Mouse (Mus musculus): ENCODE results near the gene Add3.

The Add3 gene

DNA sequence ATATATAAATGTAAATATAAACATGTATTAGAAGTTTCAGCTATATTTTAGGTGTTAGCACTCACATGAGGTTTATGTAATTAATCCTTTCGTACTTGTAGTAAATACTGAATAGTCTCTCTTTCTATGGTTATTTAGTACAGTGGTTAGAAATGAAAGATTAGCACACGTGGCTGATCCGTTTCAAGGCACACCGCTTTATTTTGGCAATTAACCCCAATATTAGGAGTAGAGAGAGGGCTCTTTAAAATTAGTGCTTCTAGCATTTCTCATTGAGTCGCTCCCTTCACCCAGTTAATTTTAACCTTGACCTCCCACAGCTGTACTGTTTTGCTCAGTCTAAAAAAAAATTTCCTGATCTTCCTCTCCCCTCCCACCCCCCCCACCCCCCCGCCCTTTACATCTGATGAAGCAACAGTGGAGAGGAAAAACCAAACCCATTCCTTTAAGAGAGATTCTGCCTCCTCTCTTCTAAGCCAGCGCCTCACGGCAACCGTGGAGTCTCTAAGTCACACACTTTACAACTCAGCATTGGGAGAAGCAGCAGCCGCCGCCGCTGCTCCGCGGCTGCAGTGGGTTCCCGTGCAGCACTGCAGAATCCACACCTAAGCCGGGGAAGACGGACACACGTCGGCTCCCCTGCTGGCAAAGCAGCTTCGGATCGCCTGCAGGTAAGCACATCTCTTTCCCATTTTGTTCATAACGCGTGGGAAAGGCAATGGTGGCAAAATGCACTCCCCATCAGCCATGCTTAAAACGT is at the start of gene Add3:
Add3 (plus strand) TSS at position 400 of the 760 bp plus-strand sequence.
- no peak for DNase-seq (ENCODE audit: low read depth, low spot score)

DNA sequence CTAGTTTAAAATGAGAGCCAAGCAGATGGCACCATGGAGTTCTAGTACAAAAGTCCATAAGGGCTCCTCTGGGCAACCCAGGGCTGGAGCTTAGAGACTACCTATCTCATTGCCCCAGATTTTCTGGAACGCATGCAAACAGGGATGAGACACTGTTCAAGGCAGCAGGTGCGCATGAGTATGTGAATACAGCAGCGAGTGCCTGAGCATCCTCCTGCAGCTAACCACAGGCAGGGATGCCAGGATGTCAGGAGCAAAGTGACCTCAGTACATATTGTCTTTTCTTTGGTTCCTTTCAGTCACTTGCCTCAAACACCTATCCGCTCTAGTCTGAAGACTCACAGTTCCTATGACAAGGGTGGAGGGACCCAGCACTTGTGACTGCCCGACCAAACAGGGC is 49.6 kb upstream of the Add3 start:
- DNase-seq (ENCODE audit: low read depth, low spot score) = no peak

DNA sequence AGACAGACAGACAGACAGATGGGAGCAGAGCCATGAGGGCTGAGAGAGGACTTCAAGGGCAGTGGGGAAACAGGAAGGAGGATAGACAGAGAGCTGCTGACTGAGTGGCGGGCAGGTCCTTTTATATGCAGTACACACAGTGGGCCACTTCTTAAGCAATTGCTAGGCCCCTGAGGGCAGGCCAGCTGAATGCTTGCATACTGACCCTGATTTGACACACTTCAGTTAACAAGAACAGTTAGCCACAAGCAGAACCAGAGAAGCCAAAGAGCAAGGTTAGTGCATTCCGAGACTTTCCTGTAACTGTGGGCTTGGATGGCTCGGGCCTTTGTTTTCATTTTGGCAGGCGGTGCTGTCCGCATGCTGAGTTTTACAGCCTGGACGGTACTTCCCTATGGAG is 48.0 kb upstream of the Add3 start:
- DNase-seq (ENCODE audit: low read depth, low spot score) = no peak

DNA sequence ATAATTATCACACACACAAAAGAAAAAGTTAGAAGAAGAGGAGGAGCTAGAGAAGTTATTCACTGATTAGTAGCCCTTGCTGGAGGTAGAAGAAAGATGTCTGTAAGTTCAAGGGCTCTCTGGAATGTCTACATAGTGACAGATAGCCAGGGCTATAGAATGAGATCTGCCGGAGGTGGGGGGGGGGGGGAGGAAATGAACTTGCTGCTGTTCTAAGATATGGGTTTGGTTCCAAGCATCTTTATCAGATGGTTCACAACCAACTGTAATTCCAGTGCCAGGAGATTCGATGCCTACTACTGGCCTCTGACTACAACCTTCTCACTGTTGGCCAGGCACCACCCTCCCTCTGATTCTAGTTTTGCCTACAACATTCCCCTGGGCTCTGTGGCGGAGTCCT is 46.9 kb upstream of the Add3 start:
- no peak for DNase-seq (ENCODE audit: low read depth, low spot score)

DNA sequence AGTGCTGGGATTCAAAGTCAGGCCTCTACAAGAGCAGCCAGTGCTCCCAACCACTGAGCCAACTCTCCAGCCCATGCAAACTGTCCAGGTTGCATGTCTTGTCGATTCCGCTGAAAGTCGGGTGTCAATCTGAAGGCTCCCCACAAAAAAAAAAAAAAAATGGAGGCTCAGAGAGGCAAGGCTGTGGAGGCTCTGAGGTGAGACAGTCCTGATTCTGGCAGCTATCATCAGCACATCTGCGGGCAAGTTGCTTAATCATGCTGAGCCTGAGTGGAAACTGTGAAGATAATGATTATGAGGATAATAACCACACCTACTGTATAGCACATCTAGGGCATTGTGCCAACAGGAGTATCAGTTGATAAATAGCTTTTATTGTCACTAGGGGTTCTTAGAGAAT is 45.6 kb upstream of the Add3 start:
- no peak for DNase-seq (ENCODE audit: low read depth, low spot score)

DNA sequence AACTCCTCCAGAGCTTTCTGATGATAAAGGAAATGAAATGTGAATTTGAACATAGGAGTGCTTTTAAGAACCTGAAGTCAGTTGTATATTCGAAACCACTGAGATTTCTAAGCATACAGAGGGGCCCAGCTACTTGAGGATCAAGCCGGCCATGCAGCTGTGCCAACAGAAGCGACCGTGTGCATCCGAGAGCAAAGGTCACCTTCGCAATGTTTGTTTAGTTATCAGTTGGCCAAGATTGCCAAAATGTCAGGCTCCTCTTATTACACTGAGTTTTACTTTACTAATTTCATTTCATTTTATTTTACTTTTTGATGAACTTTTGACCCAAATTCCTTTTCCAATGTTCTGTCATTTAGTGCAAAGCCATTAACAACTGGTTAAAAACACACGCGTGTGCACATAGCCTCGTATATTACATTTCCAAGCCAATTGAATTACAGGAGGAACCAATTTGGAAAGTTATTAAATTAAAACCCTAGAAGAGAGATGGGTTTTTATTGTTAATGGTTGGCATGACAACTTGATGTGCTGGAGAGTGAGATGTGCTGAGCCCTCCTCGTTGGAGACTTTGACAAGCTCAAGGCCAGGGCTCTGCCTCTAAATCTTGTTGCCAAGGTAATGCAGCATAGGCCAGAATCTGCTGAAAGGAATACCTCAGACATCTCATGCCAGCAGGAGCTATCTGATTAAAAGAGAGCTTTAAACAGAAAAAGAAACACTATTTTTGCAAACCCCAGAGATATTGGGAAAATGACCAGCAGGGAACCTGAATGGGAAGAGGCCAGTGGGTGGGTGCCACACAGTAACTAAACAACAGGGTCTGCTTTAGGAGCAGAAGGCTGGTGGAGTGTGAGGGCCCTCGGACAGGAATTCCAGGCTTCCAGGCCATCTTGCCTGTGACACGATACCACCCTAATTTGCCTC is 38.6 kb upstream of the Add3 start:
- no peak for DNase-seq (ENCODE audit: low read depth, low spot score)

DNA sequence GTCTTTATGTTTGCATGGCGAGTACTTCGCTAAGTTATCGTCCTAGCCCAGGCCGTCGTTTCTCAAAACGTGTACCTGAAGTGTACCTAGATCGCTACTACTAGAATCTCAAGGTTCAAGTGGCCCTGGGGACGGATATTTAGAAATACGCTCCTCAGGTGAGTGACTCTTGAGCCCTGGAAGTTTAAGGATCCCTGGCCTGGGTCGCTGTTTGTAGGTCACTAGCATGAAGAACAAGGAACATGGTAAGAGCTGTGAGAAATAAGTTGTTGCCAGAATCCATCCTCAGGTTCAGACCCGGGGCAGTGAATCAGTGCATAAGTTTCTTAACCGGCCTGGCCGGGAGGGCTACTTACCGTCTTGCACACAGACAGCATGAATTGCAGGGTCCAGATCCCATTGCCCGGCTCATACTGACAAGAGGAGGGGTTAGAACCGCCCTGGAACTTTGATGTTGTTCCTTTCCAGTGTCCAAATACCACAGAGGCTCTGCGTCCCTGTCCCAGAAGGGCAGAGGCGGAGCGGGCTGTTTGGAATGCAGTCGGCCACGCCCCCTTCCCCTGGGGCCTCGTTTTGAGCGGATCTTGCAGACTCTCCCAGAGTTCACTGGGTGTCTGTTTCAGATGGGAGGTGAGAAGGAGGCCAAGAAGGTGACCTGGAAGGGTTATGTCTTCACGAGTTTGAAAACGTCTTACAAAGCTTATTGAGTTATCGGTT is 34.7 kb upstream of the Add3 start:
- no peak for DNase-seq (ENCODE audit: low read depth, low spot score)

DNA sequence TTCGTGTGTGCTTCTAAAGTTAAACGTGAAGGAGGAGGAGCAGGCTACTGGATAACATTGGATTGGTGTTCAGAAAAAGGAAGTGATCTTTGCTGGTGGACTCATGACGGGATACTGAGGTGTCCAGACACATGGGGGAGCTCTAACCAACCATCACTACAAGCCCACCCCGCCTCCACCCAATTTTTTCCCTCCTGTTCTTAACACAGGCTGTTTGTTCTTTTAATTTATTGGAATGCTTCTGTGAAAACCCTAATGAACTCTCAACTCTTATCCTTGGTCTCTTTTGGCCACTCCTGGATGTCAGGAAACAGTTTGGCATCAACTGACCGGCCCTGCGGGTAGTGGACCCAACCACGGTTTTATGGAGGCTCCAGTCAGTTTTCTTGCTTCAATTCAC is 33.3 kb upstream of the Add3 start:
- DNase-seq (ENCODE audit: low read depth, low spot score) = no peak

DNA sequence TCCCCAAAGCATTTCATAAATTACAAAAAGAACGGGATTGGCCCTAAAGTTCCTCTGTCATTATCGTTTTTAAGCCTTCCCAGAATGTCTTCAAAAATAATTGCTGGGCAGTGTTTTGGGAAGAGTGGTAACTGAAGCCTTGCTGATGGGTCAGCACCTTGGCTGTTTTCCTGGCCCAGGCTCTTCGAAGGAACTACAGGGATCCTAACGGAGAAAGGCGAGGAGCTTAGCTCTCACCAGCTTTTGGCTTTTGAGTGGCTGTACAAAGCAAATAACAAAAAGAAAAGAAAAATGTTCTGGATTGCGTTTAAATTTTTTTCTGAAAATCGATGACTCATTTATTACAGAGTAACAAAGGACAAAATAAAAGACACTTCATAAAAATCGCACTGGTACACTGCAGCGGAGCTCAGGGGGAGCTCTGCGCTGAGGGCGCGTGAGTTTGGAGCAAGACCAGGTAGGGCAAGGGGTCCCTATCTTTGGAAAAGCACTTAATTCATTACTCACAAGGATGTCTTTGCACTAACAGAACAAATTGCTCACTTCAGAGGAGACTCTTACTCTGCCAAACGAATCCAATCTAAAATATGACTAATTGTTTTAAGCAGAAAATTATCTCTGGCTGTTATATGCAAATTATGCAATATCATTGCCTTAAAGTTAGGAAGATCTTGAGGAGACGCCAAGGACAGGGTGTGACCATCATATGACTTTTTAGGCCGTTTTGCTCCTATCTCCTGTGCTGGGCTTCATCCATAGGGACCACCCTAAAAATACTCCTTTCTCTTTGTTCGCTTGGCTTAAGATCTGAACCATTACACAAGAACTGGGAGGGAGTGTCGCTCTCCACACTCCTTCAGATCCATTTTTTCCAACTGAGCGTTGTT is 32.6 kb upstream of the Add3 start:
- DNase-seq (ENCODE audit: low read depth, low spot score) = peak; percentile 61

DNA sequence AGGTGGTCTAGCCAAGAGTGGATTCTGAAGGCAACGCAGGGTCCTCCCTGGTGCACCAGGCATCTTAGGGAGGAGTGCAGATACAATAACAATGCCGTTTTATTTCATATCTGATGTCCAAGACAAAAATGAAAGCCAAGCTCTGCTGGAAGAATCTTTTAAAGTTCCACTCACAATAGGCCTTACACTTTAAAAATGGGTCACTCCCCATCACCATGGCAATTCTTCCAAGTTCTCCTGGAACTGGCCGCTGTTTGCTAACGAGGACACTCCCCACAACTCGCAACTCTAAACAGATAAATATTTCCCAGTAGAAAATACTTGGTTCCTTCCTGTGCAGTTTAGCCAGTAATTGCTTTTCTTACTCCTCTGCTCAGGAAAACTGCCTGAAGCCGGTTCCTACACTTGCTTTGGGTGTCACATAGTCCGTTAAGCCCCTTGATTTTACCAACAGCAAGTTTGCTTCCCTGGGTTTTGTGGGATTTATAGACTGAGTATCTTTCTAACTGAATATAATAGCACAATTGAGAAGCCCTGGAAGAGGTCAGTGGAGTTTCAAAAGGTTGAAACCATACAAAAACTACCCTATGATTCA is 28.1 kb upstream of the Add3 start:
- peak; percentile 62 for DNase-seq (ENCODE audit: low read depth, low spot score)

DNA sequence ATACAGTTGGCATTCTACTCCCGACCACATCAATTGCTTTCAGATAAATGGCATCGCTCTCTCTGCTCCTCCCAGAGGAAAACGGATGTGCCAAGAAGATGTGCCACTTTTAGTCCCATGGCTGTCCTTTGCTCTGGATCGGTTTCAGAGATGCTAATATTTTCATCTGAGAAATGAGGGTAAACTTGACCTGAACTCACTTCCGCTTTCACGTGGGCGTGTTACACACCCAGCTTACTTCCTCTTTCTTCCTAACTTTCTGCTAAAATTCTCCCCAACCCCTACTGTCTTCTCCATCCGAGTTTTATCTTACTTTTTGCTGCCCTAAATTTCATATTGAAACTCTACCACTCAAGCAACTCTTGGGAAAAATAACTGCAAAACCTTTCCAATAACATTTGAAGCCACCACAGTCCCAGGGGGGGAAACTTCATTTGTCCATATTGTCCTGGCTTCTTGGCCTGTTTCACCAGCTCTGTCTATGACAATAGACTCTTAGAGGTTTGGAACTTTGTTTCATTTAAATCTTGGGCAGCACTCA is 20.9 kb upstream of the Add3 start:
- DNase-seq (ENCODE audit: low read depth, low spot score) = no peak

DNA sequence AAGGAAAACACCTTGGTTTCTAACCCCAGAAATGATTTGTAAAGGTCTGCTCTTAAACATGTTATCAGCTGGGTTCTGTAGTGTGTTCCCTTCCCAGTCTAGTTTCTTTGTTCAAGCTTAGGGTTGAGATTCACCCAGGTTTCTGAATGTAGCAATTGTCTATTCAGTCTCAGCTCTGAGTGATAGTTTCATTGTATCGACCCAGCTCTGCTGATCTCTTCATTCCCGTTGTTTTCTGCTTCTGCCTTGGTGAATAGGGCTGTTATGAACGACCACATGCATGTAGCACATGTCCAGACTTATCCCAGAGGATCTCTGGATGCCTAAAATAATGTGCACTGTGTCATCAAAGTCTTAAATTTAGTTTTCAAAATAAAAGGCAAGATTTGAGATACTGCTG is 19.8 kb upstream of the Add3 start:
- no peak for DNase-seq (ENCODE audit: low read depth, low spot score)

DNA sequence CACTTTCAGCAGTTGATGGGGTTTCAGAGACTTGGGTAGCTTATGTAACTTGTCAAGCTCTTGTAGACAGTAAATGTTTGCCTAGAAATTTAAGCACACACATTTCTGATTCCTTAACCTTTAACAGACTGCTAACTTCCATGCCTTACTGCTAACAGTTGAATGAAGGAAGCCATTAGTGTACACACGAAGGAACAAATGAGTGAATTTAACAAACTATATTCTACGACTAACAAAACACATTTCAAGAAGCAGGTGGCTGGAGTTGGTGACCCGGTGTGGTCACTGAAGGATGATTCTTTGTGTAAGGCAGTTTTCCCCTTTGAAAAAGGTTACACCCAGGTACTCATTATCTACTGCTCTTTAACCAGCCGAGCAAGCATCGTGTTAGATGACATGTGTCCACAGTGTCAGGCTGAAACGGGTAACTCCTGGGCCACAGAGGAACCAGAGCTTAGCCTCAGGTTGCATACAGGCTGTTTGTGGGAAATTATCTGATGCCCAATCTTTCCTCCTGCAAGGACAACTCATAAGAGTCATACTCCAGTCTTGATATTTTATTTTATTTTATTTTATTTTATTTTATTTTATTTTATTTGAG is 17.5 kb upstream of the Add3 start:
- no peak for DNase-seq (ENCODE audit: low read depth, low spot score)

DNA sequence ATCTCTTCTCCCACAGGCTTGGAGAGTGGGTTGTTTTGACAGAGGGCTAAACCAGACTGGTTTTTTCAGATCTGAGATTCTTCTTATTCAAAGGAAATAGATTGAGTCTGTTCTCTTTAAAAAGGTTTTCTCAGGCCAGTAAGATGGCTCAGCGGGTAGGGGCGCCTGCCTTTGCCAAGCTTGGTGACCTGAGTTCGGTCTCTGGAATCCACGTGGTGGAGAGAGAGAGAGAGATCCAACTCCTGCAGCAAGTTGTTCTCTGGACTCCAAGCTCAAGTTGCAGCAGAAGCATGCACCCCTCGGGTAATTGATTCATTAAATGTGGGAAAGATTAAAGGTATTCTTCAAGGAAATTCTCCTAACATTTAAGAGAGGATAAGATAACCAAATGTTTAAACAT is 16.9 kb upstream of the Add3 start:
- no peak for DNase-seq (ENCODE audit: low read depth, low spot score)

DNA sequence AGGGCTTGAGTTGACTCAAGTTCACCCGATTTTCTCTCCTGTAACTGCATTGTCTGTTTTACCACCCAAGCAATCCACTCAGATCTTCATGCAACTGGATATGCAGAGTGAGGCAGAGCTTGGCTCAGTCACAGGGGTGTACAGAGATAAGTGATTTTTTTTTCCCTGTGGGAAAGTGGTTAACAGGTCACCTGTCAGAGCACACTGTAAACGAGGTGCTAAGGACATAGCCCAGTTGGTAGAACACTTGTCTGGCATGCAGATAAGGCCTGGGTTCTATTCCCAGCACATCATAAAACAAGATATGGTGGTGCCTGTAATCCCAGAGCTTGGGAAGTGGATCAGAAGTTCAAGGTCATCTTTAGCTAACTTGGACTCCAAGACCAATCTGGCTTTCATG is 14.6 kb upstream of the Add3 start:
- no peak for DNase-seq (ENCODE audit: low read depth, low spot score)

DNA sequence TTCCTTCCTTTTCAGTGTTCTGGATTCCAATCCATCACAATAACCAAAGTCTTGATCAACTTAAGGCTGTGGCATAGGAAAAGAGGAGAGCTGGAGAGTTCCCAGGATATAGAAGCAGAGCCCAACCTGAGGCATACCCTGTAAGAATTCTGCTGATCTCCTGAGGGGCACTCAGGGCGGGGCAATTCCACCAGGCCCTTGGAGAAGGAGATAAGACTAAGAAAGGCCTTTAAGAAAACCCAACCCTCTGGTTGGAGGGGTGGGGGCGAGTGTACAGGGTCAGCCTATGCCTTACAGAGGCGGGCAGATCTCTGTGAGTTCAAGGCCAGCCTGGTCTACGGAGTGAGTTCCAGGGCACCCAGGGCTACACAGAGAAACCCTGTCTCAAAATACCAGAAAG is 13.7 kb upstream of the Add3 start:
- DNase-seq (ENCODE audit: low read depth, low spot score) = no peak

DNA sequence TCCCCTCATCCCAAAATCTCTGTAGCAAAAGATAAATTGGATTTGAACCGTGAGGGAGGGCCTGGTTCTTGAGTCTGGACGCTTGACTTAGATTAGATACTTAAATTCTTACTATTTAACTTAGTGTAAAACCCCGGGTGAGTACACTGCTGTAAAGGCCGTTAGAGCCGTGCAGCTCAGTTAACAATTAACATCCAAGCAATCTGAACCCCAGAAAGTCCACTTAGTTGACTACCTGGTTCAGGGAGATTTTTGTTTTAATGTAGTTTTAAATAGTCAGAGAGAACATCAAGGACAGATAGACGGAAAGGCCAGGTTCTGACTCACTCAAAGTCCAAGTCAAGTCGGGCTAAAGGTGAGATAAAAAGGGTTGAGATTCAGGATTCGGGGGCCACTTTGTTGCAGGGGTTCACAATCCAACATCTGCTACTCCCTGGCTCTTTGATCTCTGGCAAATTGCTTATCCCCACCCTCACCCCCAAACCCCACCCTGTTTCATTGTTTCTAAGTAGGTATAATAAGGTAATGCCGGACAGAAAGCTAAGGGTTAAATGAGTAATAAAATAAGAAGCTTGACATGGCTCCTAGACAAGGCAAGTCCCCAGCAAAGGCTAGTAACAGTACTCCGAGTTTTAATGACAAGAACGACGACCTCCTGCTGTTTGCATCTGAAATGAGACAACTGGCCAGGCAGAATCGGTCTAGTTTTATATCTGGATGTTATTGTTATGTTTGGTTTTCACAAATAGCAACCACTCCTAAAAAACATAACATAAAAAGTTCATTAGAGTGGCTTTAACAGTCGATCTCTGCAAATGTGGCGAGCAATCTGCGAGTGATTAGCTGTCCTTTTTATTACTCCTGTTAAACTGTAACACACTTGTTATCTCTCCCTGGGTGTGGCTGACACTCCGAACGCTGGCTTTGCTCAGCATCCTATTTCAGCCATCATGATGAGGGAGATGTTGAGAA is 12.6 kb upstream of the Add3 start:
- no peak for DNase-seq (ENCODE audit: low read depth, low spot score)

DNA sequence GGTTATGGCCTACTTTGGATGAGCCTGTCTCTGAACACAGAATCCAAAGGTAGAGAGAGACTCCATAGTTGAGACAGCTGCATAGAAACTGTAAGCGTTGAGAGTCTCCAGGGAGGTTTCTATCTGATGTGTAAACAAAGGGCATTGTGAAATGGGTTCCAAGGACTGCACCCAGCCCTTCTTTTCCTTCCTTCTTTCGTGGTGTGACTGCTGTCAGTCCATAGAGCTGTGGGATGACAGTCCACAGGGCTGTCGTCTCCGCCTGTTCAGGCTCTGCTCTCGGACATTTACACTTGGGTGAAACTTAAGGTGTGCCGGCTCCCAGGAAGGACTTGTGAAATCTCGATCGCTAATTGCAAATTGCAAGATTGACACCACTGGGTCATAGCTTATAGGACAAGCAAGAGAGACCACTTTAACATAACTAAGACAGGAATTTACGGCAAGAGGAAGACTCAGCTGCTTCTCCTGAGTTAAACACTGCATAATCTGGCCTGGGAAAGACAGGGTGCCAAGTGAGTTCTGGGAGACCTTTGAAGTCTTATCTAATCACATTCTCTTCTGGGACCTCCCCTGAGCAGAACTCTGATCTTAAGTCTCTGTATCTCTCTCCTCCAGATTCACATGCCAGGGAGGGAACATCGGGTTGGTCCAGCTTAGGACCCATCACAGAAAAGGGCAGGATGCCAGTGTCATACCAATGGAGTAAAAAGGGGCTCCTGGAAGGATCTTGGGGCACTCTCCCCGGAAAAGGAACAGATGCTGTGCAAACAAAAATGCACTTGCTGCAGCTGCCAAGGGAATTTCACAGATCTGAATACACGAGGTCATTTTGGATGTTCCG is 11.5 kb upstream of the Add3 start:
- DNase-seq (ENCODE audit: low read depth, low spot score) = no peak
